Mouse (Mus musculus) liver, embryonic 16.5 days (tissue): ENCODE measurements around the gene Fuz. TPM values are rescaled to one million over a fixed set of nuclear protein-coding genes. Genes with fewer than 3 reads are reported as not detected.
A peak's percentile ranks its signal among the peaks of the same experiment; 100 is the strongest.

Source experiments
- ATAC-seq: fragments of 200-750 bp; cut with Nextera tagmentation; 2 replicates; pipeline ENCODE4 v1.8.0; 2017; ENCODE audit warnings: low read depth, mild to moderate bottlenecking, moderate number of reproducible peaks, moderate library complexity
- H3K27ac ChIP-seq: fragments of 300-500 bp; sonication (generic); 2 replicates; pipeline ENCODE4 v1.5.1; 2014; ENCODE audit warnings: mild to moderate bottlenecking, low read length
- H3K27me3 ChIP-seq: fragments of 300-500 bp; sonication (generic); 2 replicates; pipeline ENCODE4 v1.6.1; 2014; ENCODE audit warnings: low read depth, low read length, mixed read lengths; ENCODE audit not compliant: control insufficient read depth, insufficient read depth
- H3K36me3 ChIP-seq: fragments of 300-500 bp; sonication (generic); 2 replicates; pipeline ENCODE4 v1.6.1; 2014; ENCODE audit warnings: mild to moderate bottlenecking; ENCODE audit not compliant: control insufficient read depth, insufficient read depth
- H3K4me1 ChIP-seq: fragments of 300-500 bp; sonication (generic); 2 replicates; pipeline ENCODE4 v1.6.1; 2014; ENCODE audit warnings: low read depth, low read length, mixed read lengths; ENCODE audit not compliant: control insufficient read depth
- H3K4me2 ChIP-seq: fragments of 300-500 bp; sonication (generic); 2 replicates; pipeline ENCODE4 v1.6.1; 2014; ENCODE audit warnings: low read depth, low read length, mixed read lengths
- H3K4me3 ChIP-seq: fragments of 300-500 bp; sonication (generic); 2 replicates; pipeline ENCODE4 v1.5.1; 2014; ENCODE audit warnings: low read depth, mild to moderate bottlenecking, low read length
- H3K9ac ChIP-seq: fragments of 300-500 bp; sonication (generic); 2 replicates; pipeline ENCODE4 v1.6.1; 2014; ENCODE audit warnings: low read depth, low read length
- H3K9me3 ChIP-seq: fragments of 300-500 bp; sonication (generic); replicated peaks from 2 replicates; pipeline ENCODE4 v1.6.1; 2016; ENCODE audit warnings: low read length; ENCODE audit not compliant: control insufficient read depth
- WGBS: fragments of 180-500 bp; shearing (Covaris S2); extraction: QIAGEN DNeasy Blood & Tissue Kit; methylation state at CpG from one replicate; pipeline ENCODE4 v1.1.7; 2014; ENCODE audit not compliant: insufficient replicate concordance; 5-methylcytosine and 5-hydroxymethylcytosine counted together
- polyA plus RNA-seq: library from polyadenylated mRNA; unstranded; fragments of >200 nt; fragmentation: Nextera tagmentation; extraction: Ambion mirVana; gene quantifications from 2 replicates; pipeline ENCODE4 v1.2.1, GENCODE M21; 2015

The Fuz gene
- polyA plus RNA-seq, 1 experiment from 2014 or later, result 5.9 TPM

DNA sequence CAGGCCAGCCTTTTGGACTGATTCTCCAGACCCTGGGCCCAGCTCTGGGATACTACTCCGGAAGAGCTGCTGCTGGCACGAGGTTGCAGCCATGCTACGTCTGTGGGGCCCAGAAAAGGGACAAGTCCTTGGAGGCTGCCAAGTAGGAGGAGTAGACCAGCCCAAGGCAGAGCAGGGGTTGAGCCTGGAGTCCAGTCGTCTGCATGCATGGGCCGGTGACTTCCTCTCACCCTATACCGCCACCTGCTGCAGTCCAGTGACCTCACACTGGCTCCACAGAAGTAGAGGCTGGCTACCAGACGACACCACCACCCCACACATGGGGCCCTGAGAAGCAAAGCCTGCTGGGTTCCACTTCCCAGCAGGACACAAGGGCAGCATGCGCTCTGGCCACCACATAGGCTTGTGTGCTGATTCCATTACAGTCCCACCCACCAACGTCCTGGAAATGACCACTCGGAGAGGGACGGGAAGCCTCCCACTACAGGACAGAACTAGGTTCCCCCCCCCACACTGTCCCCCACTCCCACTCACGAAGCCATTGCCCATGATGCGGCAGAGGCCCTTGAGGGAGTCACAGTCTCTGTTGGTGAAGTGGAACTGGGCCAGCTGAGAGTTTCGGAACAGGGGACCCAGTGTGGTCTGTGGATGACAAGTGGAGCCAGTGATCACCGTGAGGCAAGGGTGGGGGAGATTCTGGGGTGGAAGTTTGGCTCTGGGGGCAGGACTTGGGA is 29.4 kb upstream of the Fuz start:
- no peak for ATAC-seq
- H3K4me3 ChIP-seq, result no peak overlapping the region
- no peak overlapping the region for H3K4me2 ChIP-seq

GRCm38 (mm10) chr7:44867010-44867702 is 28.7 kb upstream of the Fuz start:
- Histone ChIP-seq H3K27ac (no peak overlapping the region), H3K4me2 (no peak overlapping the region), H3K27me3 (no peaks in the 10 kb centered on the region), H3K36me3 (peaks cover 21% of the 10 kb centered on the region), H3K4me3 (no peak overlapping the region), H3K9me3 (no peaks in the 10 kb centered on the region), H3K4me1 (peaks cover 46% of the 10 kb centered on the region), H3K9ac (no peak overlapping the region)
- WGBS, result 71% methylated on average over 19 of the region's 19 CpGs
- ATAC-seq, result no peak

More for the DNA sequence above, 29.4 kb upstream of the Fuz start:
- peaks cover 46% of the 10 kb centered on the region for H3K4me1 ChIP-seq
- no peaks in the 10 kb centered on the region for H3K27me3 ChIP-seq
- no peaks in the 10 kb centered on the region for H3K9me3 ChIP-seq
- H3K36me3 ChIP-seq, result peaks cover 21% of the 10 kb centered on the region
- H3K9ac ChIP-seq, result no peak overlapping the region
- H3K27ac ChIP-seq, result peak overlapping the region; percentile 26
- WGBS, result 49% methylated on average over 15 of the region's 15 CpGs

DNA sequence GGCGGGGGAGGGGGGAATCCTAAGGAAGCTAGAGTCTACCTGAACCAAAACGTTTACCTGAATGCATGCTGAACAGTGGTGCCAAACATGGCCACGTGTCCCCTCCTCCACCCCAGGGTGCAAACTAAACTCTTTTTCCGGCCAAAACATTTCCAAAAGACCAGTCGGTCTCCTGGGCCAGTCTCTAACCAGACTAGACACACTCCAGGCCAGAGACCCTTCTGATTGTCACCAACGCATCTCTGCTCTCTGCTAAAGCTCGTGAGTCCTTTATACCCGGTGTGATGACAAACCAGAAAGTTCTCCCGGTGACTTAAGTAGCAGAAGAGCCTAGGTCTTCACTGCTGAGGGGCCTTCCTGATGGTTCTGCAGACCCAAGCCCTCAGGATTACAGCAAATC is 28.1 kb upstream of the Fuz start:
- no peak for ATAC-seq
- Histone ChIP-seq H3K9me3 (no peaks in the 10 kb centered on the region), H3K27ac (peak overlapping the region; percentile 8; the same call in 1 of the 2 replicates), H3K4me1 (peaks cover 46% of the 10 kb centered on the region), H3K27me3 (no peaks in the 10 kb centered on the region), H3K36me3 (peaks cover 18% of the 10 kb centered on the region), H3K9ac (no peak overlapping the region), H3K4me3 (no peak overlapping the region), H3K4me2 (peak overlapping the region; percentile 98)
- 58% methylated on average over 9 of the region's 9 CpGs for WGBS

GRCm38 (mm10) chr7:44868465-44868864 is 27.4 kb upstream of the Fuz start:
- Histone ChIP-seq H3K36me3 (peaks cover 11% of the 10 kb centered on the region), H3K4me2 (peak overlapping the region; percentile 98), H3K4me3 (peak overlapping the region; percentile 79), H3K9ac (peak overlapping the region; percentile 83), H3K27ac (peak overlapping the region; percentile 94), H3K4me1 (peaks cover 48% of the 10 kb centered on the region), H3K9me3 (no peaks in the 10 kb centered on the region), H3K27me3 (no peaks in the 10 kb centered on the region)
- 11% methylated on average over 16 of the region's 16 CpGs for WGBS
- ATAC-seq, result no peak

- H3K9me3 ChIP-seq, result no peaks in the 10 kb centered on the region
- peak overlapping the region; percentile 98 for H3K4me2 ChIP-seq
- peaks cover 51% of the 10 kb centered on the region for H3K4me1 ChIP-seq
- H3K27me3 ChIP-seq, result no peaks in the 10 kb centered on the region
- H3K9ac ChIP-seq, result peak overlapping the region; percentile 83
- WGBS, result under 1% methylated on average over 104 of the region's 108 CpGs
- peaks cover 5% of the 10 kb centered on the region for H3K36me3 ChIP-seq
- peak overlapping the region; percentile 79 for H3K4me3 ChIP-seq
- ATAC-seq, result peak; percentile 43
- peak overlapping the region; percentile 94 for H3K27ac ChIP-seq
Observed at GRCm38 (mm10) chr7:44868919-44869696, 26.8 kb upstream of the Fuz start.

DNA sequence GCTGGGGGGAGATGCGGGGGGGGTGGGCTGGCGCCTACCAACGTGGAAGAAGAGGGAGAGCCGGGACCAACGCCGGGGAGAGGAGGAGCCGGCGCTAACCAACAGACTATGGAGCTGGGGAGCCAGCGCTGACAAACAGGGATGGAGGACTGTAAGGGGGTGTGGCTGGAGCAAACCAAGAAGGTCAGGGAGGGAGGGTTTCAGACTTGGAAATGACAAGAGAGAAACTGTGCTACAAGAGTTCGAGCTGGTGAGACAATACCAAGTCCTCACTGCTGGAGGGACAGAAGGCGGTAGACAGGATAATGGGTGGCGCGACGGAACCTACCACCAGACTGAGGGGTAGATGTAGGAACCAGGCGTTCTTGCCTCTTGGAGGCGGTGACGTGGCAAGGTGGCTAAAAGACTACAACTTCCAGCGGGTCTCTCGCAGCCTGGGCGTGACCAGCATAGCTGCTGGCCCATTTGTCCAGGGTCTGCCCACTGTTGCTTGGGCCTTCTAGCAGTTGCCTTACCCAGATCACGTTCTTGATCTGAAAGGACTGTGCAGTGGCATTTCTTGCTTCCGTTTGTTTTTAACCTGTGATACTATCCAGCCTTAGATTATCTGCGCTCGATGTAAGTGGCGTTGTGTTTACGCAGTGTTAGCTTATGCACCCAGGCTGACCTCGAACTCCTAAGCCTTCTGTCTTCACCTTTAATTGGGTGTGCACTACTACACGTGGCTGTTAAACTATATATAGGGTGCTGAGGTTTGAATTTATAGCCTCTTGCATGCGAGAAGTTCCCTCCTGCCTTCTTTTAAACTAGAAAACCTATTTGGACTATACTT is 26.0 kb upstream of the Fuz start, which contains the start of gene Ptov1:
Ptov1 (minus strand) TSS at position 92 of the 832 bp plus-strand sequence.
- no peaks in the 10 kb centered on the region for H3K36me3 ChIP-seq
- 5% methylated on average over 29 of the region's 29 CpGs for WGBS
- peak; percentile 88 for ATAC-seq
- peak within 1 kb of the TSS; percentile 94 for H3K27ac ChIP-seq
- H3K9ac ChIP-seq, result peak within 1 kb of the TSS; percentile 83
- H3K9me3 ChIP-seq, result no peaks in the 10 kb centered on the region
- H3K4me2 ChIP-seq, result peak within 1 kb of the TSS; percentile 98
- no peaks in the 10 kb centered on the region for H3K27me3 ChIP-seq
- H3K4me1 ChIP-seq, result peaks cover 49% of the 10 kb centered on the region
- peak within 1 kb of the TSS; percentile 79 for H3K4me3 ChIP-seq

- Histone ChIP-seq H3K9me3 (no peaks in the 10 kb centered on the region), H3K4me1 (peaks cover 42% of the 10 kb centered on the region), H3K4me3 (no peak overlapping the region), H3K4me2 (peak overlapping the region; percentile 98; the same call in 1 of the 2 replicates), H3K36me3 (no peaks in the 10 kb centered on the region), H3K27me3 (no peaks in the 10 kb centered on the region), H3K27ac (peak overlapping the region; percentile 94), H3K9ac (no peak overlapping the region)
- WGBS, result 67% methylated on average over 6 of the region's 6 CpGs
- ATAC-seq, result no peak
Observed at GRCm38 (mm10) chr7:44870614-44871013, 25.3 kb upstream of the Fuz start.

GRCm38 (mm10) chr7:44871181-44871580 is 24.7 kb upstream of the Fuz start:
- Histone ChIP-seq H3K9ac (no peak overlapping the region), H3K27me3 (no peaks in the 10 kb centered on the region), H3K4me1 (peaks cover 36% of the 10 kb centered on the region), H3K4me3 (no peak overlapping the region), H3K36me3 (no peaks in the 10 kb centered on the region), H3K27ac (no peak overlapping the region), H3K4me2 (no peak overlapping the region), H3K9me3 (no peaks in the 10 kb centered on the region)
- no peak for ATAC-seq
- WGBS, result 61% methylated on average over 1 of the region's 1 CpGs
